Mouse (Mus musculus) kidney, postnatal 0 days (tissue): ENCODE results near the gene Slc37a4. TPM values are rescaled to one million over a fixed set of nuclear protein-coding genes. Genes with fewer than 3 reads are reported as not detected.
"Not testable (repeated sequence)": the region's sequence is repeated elsewhere in the genome, so short reads cannot be mapped to it uniquely, and the experiment has no call there.

Source experiments
- ATAC-seq: fragments of 200-750 bp; cut with Nextera tagmentation; replicated peaks from 2 replicates; pipeline ENCODE4 v1.8.0; 2017; ENCODE audit warnings: low read depth, moderate number of reproducible peaks, moderate TSS enrichment, moderate library complexity; ENCODE audit not compliant: low FRiP score
- DNase-seq: peaks from one replicate; pipeline ENCODE4 v3.0.0-alpha.2; 2016; ENCODE audit warnings: low spot score
- H3K27ac ChIP-seq: fragments of 300-500 bp; sonication (generic); 2 replicates; pipeline ENCODE4 v1.5.1; 2014; ENCODE audit warnings: mild to moderate bottlenecking
- H3K27me3 ChIP-seq: fragments of 300-500 bp; sonication (generic); 2 replicates; pipeline ENCODE4 v1.6.1; 2014; ENCODE audit warnings: low read length, mixed read lengths; ENCODE audit not compliant: insufficient read depth
- H3K36me3 ChIP-seq: fragments of 300-500 bp; sonication (generic); 2 replicates; pipeline ENCODE4 v1.6.1; 2014; ENCODE audit warnings: low read length, mixed read lengths; ENCODE audit not compliant: insufficient read depth
- H3K4me1 ChIP-seq: fragments of 300-500 bp; sonication (generic); replicated peaks from 2 replicates; pipeline ENCODE4 v1.6.1; 2014; ENCODE audit warnings: antibody characterized with exemption, low read length, mixed read lengths; ENCODE audit not compliant: insufficient read depth
- H3K4me2 ChIP-seq: fragments of 300-500 bp; sonication (generic); 2 replicates; pipeline ENCODE4 v1.6.1; 2014; ENCODE audit warnings: mild to moderate bottlenecking, low read length, moderate library complexity, mixed read lengths
- H3K4me3 ChIP-seq: fragments of 300-500 bp; sonication (generic); replicated peaks from 2 replicates; pipeline ENCODE4 v1.5.1; 2014; ENCODE audit warnings: low read depth, low read length
- H3K9ac ChIP-seq: fragments of 300-500 bp; sonication (generic); 2 replicates; pipeline ENCODE4 v1.6.1; 2014; ENCODE audit warnings: low read depth, low read length
- H3K9me3 ChIP-seq: fragments of 300-500 bp; sonication (generic); replicated peaks from 2 replicates; pipeline ENCODE4 v1.6.1; 2016; ENCODE audit warnings: low read length, inconsistent platforms, mixed read lengths
- CTCF ChIP-seq: IDR thresholded peaks from 2 replicates; pipeline ENCODE4 v1.5.1; 2016; ENCODE audit warnings: antibody characterized with exemption, low read depth, mild to moderate bottlenecking, moderate library complexity
- WGBS: fragments of 180-500 bp; shearing (Covaris S2); extraction: QIAGEN DNeasy Blood & Tissue Kit; methylation state at CpG from one replicate; pipeline ENCODE4 v1.1.7; 2014; 5-methylcytosine and 5-hydroxymethylcytosine counted together
- polyA plus RNA-seq: library from polyadenylated mRNA; unstranded; fragments of >200 nt; fragmentation: Nextera tagmentation; extraction: Ambion mirVana; gene quantifications from 2 replicates; pipeline ENCODE4 v1.2.1, GENCODE M21; 2015

Gene Slc37a4
- polyA plus RNA-seq, 1 experiment from 2014 or later = 88.7 TPM

DNA sequence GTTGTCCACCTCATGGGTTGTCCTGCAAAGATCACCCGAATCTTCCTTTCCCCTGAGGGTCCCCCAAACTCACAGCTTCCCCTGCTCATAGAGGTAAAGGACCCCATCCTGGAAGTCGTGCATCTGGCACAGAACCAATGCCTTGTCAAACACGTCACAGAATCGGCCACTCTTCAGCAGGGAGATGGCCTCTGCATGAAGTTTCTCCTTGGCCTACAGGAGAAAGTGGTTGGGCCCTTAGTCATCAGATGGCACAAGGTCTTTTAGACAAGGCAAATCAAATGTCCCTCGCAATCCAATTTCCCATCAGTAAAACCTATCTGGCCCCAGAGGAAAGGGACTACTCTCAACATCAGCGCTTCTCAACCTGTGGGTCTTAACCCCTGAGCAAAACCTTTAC lies 43.5 kb upstream of the Slc37a4 start:
- H3K27me3 ChIP-seq = no peaks in the 10 kb centered on the region
- H3K36me3 ChIP-seq = peaks cover 69% of the 10 kb centered on the region
- no peak for ATAC-seq
- no peaks in the 10 kb centered on the region for H3K4me1 ChIP-seq
- H3K4me3 ChIP-seq = no peak overlapping the region
- DNase-seq = no peak
- no peaks in the 10 kb centered on the region for H3K9me3 ChIP-seq
- no peak for TF ChIP-seq CTCF
- 92% methylated on average over 6 of the region's 6 CpGs for WGBS
- no peak overlapping the region for H3K9ac ChIP-seq
- H3K27ac ChIP-seq = no peak overlapping the region
- no peak overlapping the region for H3K4me2 ChIP-seq

DNA sequence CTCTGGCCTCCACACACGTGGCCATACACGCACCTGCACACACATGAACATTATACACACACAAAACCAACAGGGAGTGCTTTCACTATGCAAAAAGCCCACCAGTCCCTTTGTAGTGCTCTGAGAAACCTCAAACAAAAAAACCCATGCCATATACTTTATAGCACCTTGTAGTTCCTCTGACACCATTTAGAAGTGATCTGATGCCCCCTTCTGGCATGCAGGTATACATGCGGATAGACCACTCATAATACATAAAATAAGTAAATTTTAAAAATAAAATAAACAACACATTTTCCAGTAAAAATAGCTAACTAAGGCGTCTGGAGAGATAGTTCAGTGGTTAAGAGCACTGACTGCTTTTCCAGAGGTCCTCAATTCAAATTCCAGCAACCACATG lies 39.4 kb upstream of the Slc37a4 start:
- TF ChIP-seq CTCF = peak; percentile 67
- Histone ChIP-seq H3K27ac (no peak overlapping the region), H3K4me2 (no peak overlapping the region), H3K27me3 (no peaks in the 10 kb centered on the region), H3K36me3 (peaks cover 53% of the 10 kb centered on the region), H3K4me3 (no peak overlapping the region), H3K4me1 (0 out of 2 replicates have a peak, but pooled peaks cover 7% of the 10 kb centered on the region), H3K9me3 (no peaks in the 10 kb centered on the region), H3K9ac (no peak overlapping the region)
- peak; percentile 65 for DNase-seq
- no peak for ATAC-seq
- 77% methylated on average over 4 of the region's 4 CpGs for WGBS

- H3K4me3 ChIP-seq = peak within 1 kb of the TSS; percentile 92
- H3K4me2 ChIP-seq = peak within 1 kb of the TSS; percentile 90
- H3K27me3 ChIP-seq = no peaks in the 10 kb centered on the region
- peak within 1 kb of the TSS; percentile 76 for H3K27ac ChIP-seq
- H3K4me1 ChIP-seq = 0 out of 2 replicates have a peak, but pooled peaks cover 7% of the 10 kb centered on the region
- no peak; the same call in 1 of the 2 replicates for TF ChIP-seq CTCF
- peak; percentile 99 for DNase-seq
- H3K9ac ChIP-seq = peak within 1 kb of the TSS; percentile 80
- WGBS = under 1% methylated on average over 44 of the region's 44 CpGs
- H3K36me3 ChIP-seq = peaks cover 20% of the 10 kb centered on the region
- H3K9me3 ChIP-seq = no peaks in the 10 kb centered on the region
- peak; percentile 91 for ATAC-seq
Measured at GRCm38 (mm10) chr9:44361190-44361917, 35.3 kb upstream of the Slc37a4 start, which contains the start of gene Vps11. Vps11 (minus strand) TSS chr9:44361670.

GRCm38 (mm10) chr9:44361931-44362330 lies 34.7 kb upstream of the Slc37a4 start:
- WGBS = 45% methylated on average over 4 of the region's 4 CpGs
- not testable (repeated sequence) for ATAC-seq, H3K27me3 ChIP-seq, H3K9me3 ChIP-seq, H3K9ac ChIP-seq, H3K4me1 ChIP-seq, DNase-seq
- Histone ChIP-seq H3K27ac (peak overlapping the region; percentile 76; the same call in 1 of the 2 replicates), H3K4me2 (peak overlapping the region; percentile 90), H3K4me3 (peak overlapping the region; percentile 92), H3K36me3 (peaks cover 14% of the 10 kb centered on the region)

- no peaks in the 10 kb centered on the region for H3K36me3 ChIP-seq
- 70% methylated on average over 3 of the region's 3 CpGs for WGBS
- peak; percentile 49 for TF ChIP-seq CTCF
- ATAC-seq (no peak), DNase-seq (no peak)
- no peak overlapping the region for H3K9ac ChIP-seq
- H3K4me3 ChIP-seq = no peak overlapping the region
- no peak overlapping the region for H3K27ac ChIP-seq
- H3K27me3 ChIP-seq = no peaks in the 10 kb centered on the region
- H3K4me2 ChIP-seq = no peak overlapping the region
- H3K9me3 ChIP-seq = no peaks in the 10 kb centered on the region
- 0 out of 2 replicates have a peak, but pooled peaks cover 7% of the 10 kb centered on the region for H3K4me1 ChIP-seq
Measured at GRCm38 (mm10) chr9:44364480-44364879, 32.2 kb upstream of the Slc37a4 start.

DNA sequence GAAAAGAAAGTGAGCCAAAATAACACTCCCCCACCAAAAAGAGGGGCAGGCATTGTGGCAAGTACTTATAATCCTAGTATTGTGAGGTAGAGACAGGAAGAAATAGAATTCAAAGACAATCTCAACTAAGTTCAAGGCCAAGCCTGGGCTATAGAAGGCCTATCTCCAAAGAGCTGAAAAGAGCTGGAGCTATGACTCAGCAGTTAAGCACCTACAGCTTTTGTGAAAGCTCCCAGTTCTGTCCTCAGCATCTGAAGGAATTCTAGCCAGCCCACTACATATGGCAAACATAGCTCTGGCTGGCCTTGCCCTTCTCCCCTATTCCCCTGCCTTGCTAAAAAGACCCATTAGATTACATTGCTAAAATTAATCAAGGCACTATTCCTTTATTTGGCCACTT lies 23.3 kb upstream of the Slc37a4 start:
- Histone ChIP-seq H3K36me3 (no peaks in the 10 kb centered on the region), H3K4me2 (no peak overlapping the region), H3K27me3 (no peaks in the 10 kb centered on the region), H3K9me3 (no peaks in the 10 kb centered on the region), H3K27ac (no peak overlapping the region), H3K4me3 (no peak overlapping the region), H3K4me1 (no peaks in the 10 kb centered on the region; the same call in 1 of the 2 replicates), H3K9ac (no peak overlapping the region)
- TF ChIP-seq CTCF = no peak
- ATAC-seq (no peak), DNase-seq (no peak)
